Mouse (Mus musculus): ENCODE data around the gene Txlna.

- no peak for TF ChIP-seq CTCF (IDR thresholded peaks at IDR 0.05; ENCODE audit: low read depth)
- TF ChIP-seq EP300 (IDR thresholded peaks at IDR 0.05; ENCODE audit: low read depth), result no peak
These were observed 21.5 kb upstream of the Txlna start for GRCm38 (mm10) chr4:129662255-129662813.

Data from heart, postnatal 0 days (tissue).